16 mouse cellular contexts compared by ENCODE assay signal in the genomic region with DNA sequence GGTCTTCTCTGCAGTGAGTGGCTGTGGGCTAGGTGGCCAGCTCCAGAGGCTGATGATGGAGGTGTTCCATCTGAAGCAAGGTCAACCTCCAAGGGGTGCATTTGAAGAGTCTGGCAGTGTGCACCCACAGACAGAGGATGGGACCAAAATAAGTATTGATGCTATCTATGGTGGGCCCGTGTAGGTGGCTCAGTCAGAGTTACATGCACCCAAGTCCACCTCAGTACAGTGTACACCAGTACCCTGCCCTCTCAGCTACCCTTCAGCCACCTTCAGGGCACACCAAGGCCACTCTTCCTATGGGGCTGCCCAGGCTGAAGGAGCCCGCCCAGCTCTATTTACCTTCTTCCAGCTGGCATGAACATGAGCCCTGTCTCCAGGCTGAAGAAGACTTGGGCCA.
"Had no signal": no experiment of that assay in that cellular context is flagged by ENCODE, and none has a peak within 500 bp of the region (broad histone marks: within the 10 kb centered on the region; RNA-seq: fewer than 3 reads in every experiment).

No protein-coding gene starts in this region.

- H3K4me3 ChIP-seq: neural tube, embryonic 13.5 days; neural tube, embryonic 15.5 days; stomach, embryonic 15.5 days had no signal

- H3K27me3 ChIP-seq: neural tube, embryonic 13.5 days; neural tube, embryonic 15.5 days; stomach, embryonic 15.5 days had no signal

- H3K4me2 ChIP-seq: neural tube, embryonic 13.5 days; neural tube, embryonic 15.5 days; stomach, embryonic 15.5 days had no signal

- H3K9me3 ChIP-seq: neural tube, embryonic 13.5 days; neural tube, embryonic 15.5 days; stomach, embryonic 15.5 days had no signal

- H3K4me1 ChIP-seq: neural tube, embryonic 13.5 days; neural tube, embryonic 15.5 days; stomach, embryonic 15.5 days had no signal

- H3K27ac ChIP-seq: neural tube, embryonic 13.5 days; neural tube, embryonic 15.5 days; stomach, embryonic 15.5 days; stomach, postnatal 0 days had no signal

- H3K9ac ChIP-seq: neural tube, embryonic 13.5 days; neural tube, embryonic 15.5 days; stomach, embryonic 15.5 days had no signal

- H3K36me3 ChIP-seq: neural tube, embryonic 13.5 days; stomach, embryonic 15.5 days had no signal

- DNase-seq: retina, postnatal 1 day; right cerebral cortex, adult 18-20 months; right cerebral cortex, postnatal 14 days; right cerebral cortex, postnatal 25 days; right cerebral cortex, postnatal 4 days; spleen, adult 18-20 months; thymus, adult 18-20 months; thymus, adult 2 months; thymus, postnatal 14 days; thymus, postnatal 25 days; thymus, postnatal 36 days; thymus, postnatal 4 days had no signal
